Mouse (Mus musculus) embryonic facial prominence, embryonic 14.5 days (tissue): ENCODE results near the gene Lefty1. TPM values are rescaled to one million over a fixed set of nuclear protein-coding genes. Genes with fewer than 3 reads are reported as not detected.

Experiments
- ATAC-seq: fragments of 200-750 bp; cut with Nextera tagmentation; 2 replicates; pipeline ENCODE4 v1.8.0; 2017; ENCODE audit warnings: low read depth, moderate number of reproducible peaks, moderate TSS enrichment
- DNase-seq: peaks from one replicate; pipeline ENCODE4 v3.0.0-alpha.2; 2015; ENCODE audit warnings: low spot score
- H3K27ac ChIP-seq: fragments of 300-500 bp; sonication (generic); replicated peaks from 2 replicates; pipeline ENCODE4 v1.5.1; 2014; ENCODE audit warnings: low read depth, mild to moderate bottlenecking, low read length, moderate library complexity
- H3K27me3 ChIP-seq: fragments of 300-500 bp; sonication (generic); replicated peaks from 2 replicates; pipeline ENCODE4 v1.6.1; 2014; ENCODE audit warnings: low read length; ENCODE audit not compliant: control insufficient read depth, insufficient read depth
- H3K36me3 ChIP-seq: fragments of 300-500 bp; sonication (generic); 2 replicates; pipeline ENCODE4 v1.6.1; 2014; ENCODE audit warnings: low read length, mixed read lengths; ENCODE audit not compliant: control insufficient read depth, insufficient read depth
- H3K4me1 ChIP-seq: fragments of 300-500 bp; sonication (generic); 2 replicates; pipeline ENCODE4 v1.6.1; 2014; ENCODE audit warnings: antibody characterized with exemption, low read length; ENCODE audit not compliant: control insufficient read depth, insufficient read depth
- H3K4me2 ChIP-seq: fragments of 300-500 bp; sonication (generic); 2 replicates; pipeline ENCODE4 v1.6.1; 2014; ENCODE audit warnings: low read depth, mild to moderate bottlenecking, low read length, moderate library complexity, mixed read lengths
- H3K4me3 ChIP-seq: fragments of 300-500 bp; sonication (generic); 2 replicates; pipeline ENCODE4 v1.5.1; 2014; ENCODE audit warnings: low read depth, mild to moderate bottlenecking, low read length
- H3K9ac ChIP-seq: fragments of 300-500 bp; sonication (generic); 2 replicates; pipeline ENCODE4 v1.6.1; 2014; ENCODE audit warnings: low read depth, mild to moderate bottlenecking, low read length, moderate library complexity, mixed read lengths
- H3K9me3 ChIP-seq: fragments of 300-500 bp; sonication (generic); 2 replicates; pipeline ENCODE4 v1.6.1; 2016; ENCODE audit warnings: low read length; ENCODE audit not compliant: control insufficient read depth
- WGBS: fragments of 180-500 bp; shearing (Covaris S2); extraction: QIAGEN DNeasy Blood & Tissue Kit; methylation state at CpG from one replicate; pipeline ENCODE4 v1.1.7; 2014; 5-methylcytosine and 5-hydroxymethylcytosine counted together
- polyA plus RNA-seq: library from polyadenylated mRNA; unstranded; fragments of >200 nt; fragmentation: Nextera tagmentation; extraction: Ambion mirVana; gene quantifications from 2 replicates; pipeline ENCODE4 v1.2.1, GENCODE M21; 2014

Gene Lefty1
- polyA plus RNA-seq, 1 experiment from 2014 or later, result 3.2 TPM

DNA sequence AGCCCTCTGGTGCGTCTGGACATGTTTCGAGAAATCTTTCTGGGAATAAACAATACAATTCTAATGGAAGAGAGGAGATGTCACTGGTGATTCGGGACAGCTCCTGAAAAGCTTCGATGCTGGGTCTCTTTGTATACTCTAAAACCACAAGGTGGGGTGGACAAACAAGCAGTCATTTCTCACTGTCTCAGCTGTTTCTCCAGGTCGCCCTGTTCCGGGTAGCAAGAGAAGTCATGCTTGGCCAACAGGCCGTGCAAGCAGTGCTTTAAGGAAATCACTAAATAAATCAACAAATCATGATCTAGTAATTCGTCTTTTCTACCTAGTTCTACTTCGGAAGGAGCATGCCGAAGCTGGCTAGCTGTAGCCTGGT, 31.2 kb upstream of the Lefty1 start:
- Histone ChIP-seq H3K9ac (peak overlapping the region; percentile 53; the same call in 1 of the 2 replicates), H3K4me2 (peak overlapping the region; percentile 79), H3K27ac (peak overlapping the region; percentile 83), H3K27me3 (no peaks in the 10 kb centered on the region), H3K4me3 (peak overlapping the region; percentile 65), H3K4me1 (peaks cover 7% of the 10 kb centered on the region; the same call in 1 of the 2 replicates), H3K36me3 (peaks cover 31% of the 10 kb centered on the region), H3K9me3 (no peaks in the 10 kb centered on the region)
- ATAC-seq, result peak; percentile 1; the same call in 1 of the 2 replicates
- no peak for DNase-seq
- 36% methylated on average over 10 of the region's 10 CpGs for WGBS

GRCm38 (mm10) chr1:180904039-180904814, 30.6 kb upstream of the Lefty1 start, which contains the start of gene Pycr2:
TSS of gene Pycr2 (plus strand) at chr1:180904293.
- peaks cover 7% of the 10 kb centered on the region; the same call in 1 of the 2 replicates for H3K4me1 ChIP-seq
- ATAC-seq (peak; percentile 100), DNase-seq (peak; percentile 98)
- H3K27ac ChIP-seq, result peak within 1 kb of the TSS; percentile 83
- peaks cover 36% of the 10 kb centered on the region for H3K36me3 ChIP-seq
- no peaks in the 10 kb centered on the region for H3K9me3 ChIP-seq
- H3K4me3 ChIP-seq, result peak within 1 kb of the TSS; percentile 65
- H3K9ac ChIP-seq, result peak within 1 kb of the TSS; percentile 83
- H3K4me2 ChIP-seq, result peak within 1 kb of the TSS; percentile 79
- no peaks in the 10 kb centered on the region for H3K27me3 ChIP-seq
- WGBS, result under 1% methylated on average over 52 of the region's 52 CpGs

DNA sequence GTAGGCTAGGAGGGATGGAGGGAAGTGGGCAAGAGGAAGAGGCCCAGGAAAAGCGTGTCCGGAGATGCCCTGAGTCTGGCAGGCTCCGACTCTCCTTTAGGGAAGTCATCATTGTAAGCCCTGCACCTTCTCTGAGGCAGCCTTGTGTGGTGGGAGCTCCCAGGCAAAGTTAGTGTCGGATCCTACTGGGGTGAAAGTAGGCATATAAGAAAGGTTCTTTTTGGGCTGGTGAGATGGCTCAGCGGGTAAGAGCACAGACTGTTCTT, 30.1 kb upstream of the Lefty1 start:
- H3K36me3 ChIP-seq, result peaks cover 36% of the 10 kb centered on the region
- H3K4me3 ChIP-seq, result peak overlapping the region; percentile 65
- WGBS, result 2% methylated on average over 5 of the region's 5 CpGs
- ATAC-seq (0 out of 2 replicates have a peak, but pooled peaks have one; percentile 0), DNase-seq (no peak)
- H3K27ac ChIP-seq, result peak overlapping the region; percentile 83
- peak overlapping the region; percentile 83 for H3K9ac ChIP-seq
- peaks cover 7% of the 10 kb centered on the region; the same call in 1 of the 2 replicates for H3K4me1 ChIP-seq
- no peaks in the 10 kb centered on the region for H3K27me3 ChIP-seq
- peak overlapping the region; percentile 79 for H3K4me2 ChIP-seq
- H3K9me3 ChIP-seq, result no peaks in the 10 kb centered on the region

DNA sequence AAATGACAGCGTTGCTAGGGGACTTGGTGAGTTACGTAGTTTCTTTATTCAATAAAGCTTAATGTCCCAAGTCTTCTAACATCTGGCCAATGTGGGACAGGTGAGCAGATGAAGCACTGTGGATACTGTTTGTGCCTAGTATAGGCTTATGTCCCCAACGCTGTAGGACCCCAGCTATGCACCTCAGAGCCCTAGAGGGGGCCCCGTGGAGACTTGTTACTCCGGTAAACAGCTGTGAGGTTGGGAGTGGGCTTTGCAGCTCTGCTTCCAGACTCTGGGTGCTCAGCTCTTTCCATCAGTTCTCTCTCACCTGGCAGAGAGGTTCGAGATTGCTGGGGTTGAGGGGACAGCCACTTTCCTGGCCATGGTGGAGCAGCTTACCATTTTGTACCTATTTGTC, 29.5 kb upstream of the Lefty1 start:
- peak overlapping the region; percentile 83 for H3K9ac ChIP-seq
- WGBS, result 72% methylated on average over 6 of the region's 6 CpGs

DNA sequence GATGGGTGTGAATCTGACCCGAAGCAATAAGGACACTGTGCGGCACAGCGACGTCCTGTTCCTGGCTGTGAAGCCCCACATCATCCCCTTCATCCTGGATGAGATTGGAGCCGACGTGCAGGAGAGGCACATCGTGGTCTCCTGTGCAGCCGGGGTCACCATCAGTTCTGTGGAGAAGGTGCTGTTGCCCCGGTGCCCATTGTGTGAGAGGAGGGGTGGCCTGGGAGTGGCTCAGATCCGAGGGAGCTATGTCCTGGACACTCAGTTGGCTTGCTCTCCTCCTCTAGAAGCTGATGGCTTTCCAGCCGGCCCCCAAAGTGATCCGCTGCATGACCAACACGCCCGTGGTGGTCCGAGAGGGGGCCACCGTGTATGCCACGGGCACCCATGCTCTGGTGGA, 28.9 kb upstream of the Lefty1 start:
- ATAC-seq (no peak), DNase-seq (no peak)
- peaks cover 7% of the 10 kb centered on the region; the same call in 1 of the 2 replicates for H3K4me1 ChIP-seq
- H3K4me3 ChIP-seq, result no peak overlapping the region
- H3K4me2 ChIP-seq, result no peak overlapping the region
- no peak overlapping the region for H3K27ac ChIP-seq
- WGBS, result 90% methylated on average over 17 of the region's 17 CpGs
- no peak overlapping the region for H3K9ac ChIP-seq
- peaks cover 36% of the 10 kb centered on the region for H3K36me3 ChIP-seq
- H3K9me3 ChIP-seq, result no peaks in the 10 kb centered on the region
- no peaks in the 10 kb centered on the region for H3K27me3 ChIP-seq

More for the DNA sequence above, 29.5 kb upstream of the Lefty1 start:
- peak overlapping the region; percentile 65 for H3K4me3 ChIP-seq
- DNase-seq (no peak), ATAC-seq (no peak)
- no peaks in the 10 kb centered on the region for H3K9me3 ChIP-seq
- peak overlapping the region; percentile 79 for H3K4me2 ChIP-seq
- no peaks in the 10 kb centered on the region for H3K27me3 ChIP-seq
- H3K4me1 ChIP-seq, result peaks cover 7% of the 10 kb centered on the region; the same call in 1 of the 2 replicates
- no peak overlapping the region for H3K27ac ChIP-seq
- H3K36me3 ChIP-seq, result peaks cover 36% of the 10 kb centered on the region

GRCm38 (mm10) chr1:180906461-180907147, 28.2 kb upstream of the Lefty1 start:
- H3K36me3 ChIP-seq, result peaks cover 36% of the 10 kb centered on the region
- no peaks in the 10 kb centered on the region for H3K27me3 ChIP-seq
- H3K9me3 ChIP-seq, result no peaks in the 10 kb centered on the region
- ATAC-seq (no peak), DNase-seq (no peak)
- no peak overlapping the region for H3K27ac ChIP-seq
- 92% methylated on average over 23 of the region's 24 CpGs for WGBS
- no peak overlapping the region for H3K4me3 ChIP-seq
- no peak overlapping the region for H3K9ac ChIP-seq
- peaks cover 11% of the 10 kb centered on the region for H3K4me1 ChIP-seq
- no peak overlapping the region for H3K4me2 ChIP-seq

- Histone ChIP-seq H3K4me2 (peak overlapping the region; percentile 46), H3K4me3 (no peak overlapping the region), H3K27me3 (no peaks in the 10 kb centered on the region), H3K4me1 (peaks cover 14% of the 10 kb centered on the region), H3K9ac (no peak overlapping the region), H3K36me3 (peaks cover 30% of the 10 kb centered on the region), H3K27ac (no peak overlapping the region), H3K9me3 (no peaks in the 10 kb centered on the region)
- DNase-seq, result peak; percentile 82
- ATAC-seq, result no peak
- 45% methylated on average over 8 of the region's 8 CpGs for WGBS
Observed at GRCm38 (mm10) chr1:180911138-180911537, 23.7 kb upstream of the Lefty1 start.

DNA sequence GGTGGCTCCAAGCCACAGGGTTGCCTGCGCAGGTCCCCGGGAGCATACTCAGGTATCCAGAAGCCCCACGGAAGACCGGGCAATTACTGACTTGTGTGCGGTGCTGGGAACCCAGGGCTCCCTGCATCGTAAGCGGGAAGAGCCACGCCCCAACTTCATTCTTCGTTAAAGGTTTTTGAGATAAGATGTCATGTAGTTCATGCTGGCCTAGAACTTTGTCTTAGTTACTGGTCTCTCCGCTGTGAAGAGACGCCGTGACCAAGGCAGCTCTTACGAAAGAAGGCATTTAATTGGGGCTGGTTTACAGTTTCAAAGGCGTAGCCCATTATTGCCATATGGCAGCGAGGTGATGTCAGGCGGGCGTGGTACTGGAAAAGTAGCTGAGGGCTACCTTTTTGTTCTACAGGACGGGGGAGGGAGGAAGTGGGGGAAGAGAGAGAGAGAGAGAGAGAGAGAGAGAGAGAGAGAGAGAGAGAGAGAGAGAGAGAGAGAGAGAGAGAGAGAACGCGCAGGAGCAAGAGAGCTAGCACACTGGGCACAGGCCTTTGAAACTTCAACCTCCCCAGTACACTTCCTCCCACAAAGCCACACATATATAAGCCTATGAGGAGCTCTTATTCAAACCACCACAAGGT, 23.1 kb upstream of the Lefty1 start:
- H3K9ac ChIP-seq, result no peak overlapping the region
- H3K4me3 ChIP-seq, result no peak overlapping the region
- H3K27me3 ChIP-seq, result no peaks in the 10 kb centered on the region
- DNase-seq (peak; percentile 64), ATAC-seq (peak; percentile 45)
- peaks cover 14% of the 10 kb centered on the region for H3K4me1 ChIP-seq
- peaks cover 24% of the 10 kb centered on the region for H3K36me3 ChIP-seq
- no peak overlapping the region for H3K27ac ChIP-seq
- no peaks in the 10 kb centered on the region for H3K9me3 ChIP-seq
- whole genome bisulfite sequencing, result 36% methylated on average over 20 of the region's 20 CpGs
- H3K4me2 ChIP-seq, result peak overlapping the region; percentile 46
